Mouse (Mus musculus): ENCODE data around the gene Polr2e. TPM values are rescaled to one million over a fixed set of nuclear protein-coding genes. Genes with fewer than 3 reads are reported as not detected.
"Not testable (repeated sequence)": the region's sequence is repeated elsewhere in the genome, so short reads cannot be mapped to it uniquely, and the experiment has no call there.

Gene Polr2e
- polyA plus RNA-seq, 1 experiment from 2014 or later = 146 TPM

GRCm38 (mm10) chr10:80063104-80063503, 23.5 kb upstream of the Polr2e start:
- POLR2A ChIA-PET = interaction anchor here (1.5 kb wide), 1 partner anchor 8 kb away, joined by 5 read pairs; no protein-coding TSS in a partner anchor
- ATAC-seq (no peak), DNase-seq (ENCODE audit: low read depth, low spot score) (no peak)

DNA sequence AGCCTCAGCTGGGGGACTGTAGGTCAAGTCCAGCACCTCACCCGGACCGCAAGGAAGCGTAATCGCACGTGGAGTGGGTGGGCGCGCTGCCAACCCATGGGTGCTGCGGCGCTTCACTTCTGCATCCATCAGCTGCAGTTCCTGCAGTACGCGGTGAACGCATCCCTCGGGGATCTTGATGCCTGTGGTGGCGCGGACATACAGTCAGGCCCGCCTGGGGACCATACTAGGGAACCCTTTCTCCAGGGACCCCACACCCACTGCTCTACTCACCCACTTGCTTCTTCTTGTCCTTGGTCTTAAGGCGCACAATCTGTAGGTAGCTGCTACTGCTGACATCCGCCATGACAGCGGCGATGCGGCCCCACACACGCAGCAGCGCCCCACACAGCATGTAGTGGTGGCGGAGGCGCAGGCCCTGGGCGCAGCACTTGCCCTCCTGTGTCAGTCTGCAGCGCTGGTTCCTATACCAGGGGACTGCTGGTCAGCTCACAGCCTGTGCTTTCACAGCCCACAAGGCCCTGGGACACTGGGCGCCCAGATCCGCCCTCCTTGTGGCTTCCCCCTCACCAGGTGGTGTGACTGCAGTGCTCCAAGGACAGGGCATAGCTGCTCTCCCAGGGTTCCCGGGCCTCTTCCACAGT, 18.2 kb upstream of the Polr2e start:
- in situ Hi-C loops (cut with MboI; ENCODE audit: low pct_unique_long_range_greater_than_20kb) = loop anchor here (10.0 kb wide), 1 partner anchor 57 kb away; the partner anchor contains the start of gene Stk11
- CTCF ChIA-PET = interaction anchor here (1.3 kb wide), 1 partner anchor 9 kb away, joined by 6 read pairs; no protein-coding TSS in a partner anchor
- POLR2A ChIA-PET = interaction anchor here (0.5 to 4.6 kb wide), 8 partner anchors 9 to 71 kb away, joined by 3 to 50 read pairs (median 4); no protein-coding TSS in a partner anchor
- H3K27me3 ChIP-seq = no peaks in the 10 kb centered on the region
- TF ChIP-seq CTCF (IDR thresholded peaks at IDR 0.05) = no peak
- no peak for DNase-seq (ENCODE audit: low read depth, low spot score)
- no peak for ATAC-seq

More at GRCm38 (mm10) chr10:80063104-80063503, 23.5 kb upstream of the Polr2e start:
- no peak for TF ChIP-seq CTCF (IDR thresholded peaks at IDR 0.05)
- no peaks in the 10 kb centered on the region for H3K27me3 ChIP-seq
- CTCF ChIA-PET = no interaction called here
- in situ Hi-C loops (cut with MboI; ENCODE audit: low pct_unique_long_range_greater_than_20kb) = no loop called here

- no peak for DNase-seq (ENCODE audit: low read depth, low spot score)
- H3K27me3 ChIP-seq = no peaks in the 10 kb centered on the region
- CTCF ChIA-PET = interaction anchor here (1.3 to 1.9 kb wide), 2 partner anchors 10 to 71 kb away, joined by 5 to 6 read pairs; no protein-coding TSS in a partner anchor
- in situ Hi-C loops (cut with MboI; ENCODE audit: low pct_unique_long_range_greater_than_20kb) = loop anchor here (10.0 kb wide), 1 partner anchor 58 kb away; the partner anchor contains the start of gene Stk11
- ATAC-seq = no peak
- TF ChIP-seq CTCF (IDR thresholded peaks at IDR 0.05) = no peak
- POLR2A ChIA-PET = interaction anchor here (0.5 to 4.6 kb wide), 12 partner anchors 10 to 70 kb away, joined by 3 to 50 read pairs (median 4); partner anchors contain the start of gene Polr2e
Measured at GRCm38 (mm10) chr10:80056976-80057682, 17.5 kb upstream of the Polr2e start.

DNA sequence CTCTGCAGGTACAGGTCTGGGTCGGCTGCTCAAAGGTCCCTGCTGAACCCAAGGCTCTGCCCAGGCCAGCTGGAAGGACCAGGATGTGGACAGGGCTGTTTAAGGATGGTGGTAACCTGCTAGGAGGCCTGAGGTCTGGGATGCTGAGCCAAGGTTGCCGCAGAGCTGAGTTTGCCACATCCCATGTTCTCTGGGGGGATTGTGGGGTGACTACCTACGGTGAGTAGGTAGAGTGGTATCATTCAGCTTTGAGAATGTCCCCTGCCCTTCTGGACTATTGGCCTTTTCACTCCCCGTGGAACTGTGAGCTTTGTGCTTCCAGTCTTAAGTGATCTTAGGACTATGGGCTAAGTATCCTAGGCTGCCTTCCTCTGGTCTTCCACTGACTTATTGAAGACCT, 16.9 kb upstream of the Polr2e start:
- DNase-seq (ENCODE audit: low read depth, low spot score) (no peak), ATAC-seq (no peak)
- CTCF ChIA-PET = interaction anchor here (1.9 kb wide), 1 partner anchor 70 kb away, joined by 5 read pairs; no protein-coding TSS in a partner anchor
- POLR2A ChIA-PET = interaction anchor here (0.6 to 4.6 kb wide), 15 partner anchors 8 to 211 kb away, joined by 3 to 50 read pairs (median 3); partner anchors contain the start of genes Cnn2 and Polr2e
- no peak for TF ChIP-seq CTCF (IDR thresholded peaks at IDR 0.05)
- in situ Hi-C loops (cut with MboI; ENCODE audit: low pct_unique_long_range_greater_than_20kb) = loop anchor here (10.0 kb wide), 1 partner anchor 58 kb away; the partner anchor contains the start of gene Stk11
- no peaks in the 10 kb centered on the region for H3K27me3 ChIP-seq

DNA sequence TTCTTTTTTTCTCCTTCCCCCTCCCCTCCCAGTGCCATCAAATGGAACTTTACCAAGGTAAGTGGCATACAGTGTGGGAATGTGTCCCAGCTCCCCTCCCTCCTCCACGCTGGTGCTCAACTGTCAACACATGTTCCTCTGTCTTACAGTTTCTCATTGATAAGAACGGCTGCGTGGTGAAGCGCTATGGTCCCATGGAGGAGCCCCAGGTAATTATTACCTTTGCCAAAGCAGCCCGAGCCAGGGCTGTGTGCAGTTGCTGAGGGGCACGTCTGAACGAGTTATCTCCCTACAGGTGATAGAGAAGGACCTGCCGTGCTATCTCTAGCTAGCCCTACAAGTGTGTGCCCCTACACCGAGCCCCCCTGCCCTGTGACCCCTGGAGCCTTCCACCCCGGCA, 16.3 kb upstream of the Polr2e start:
- no peak for TF ChIP-seq CTCF (IDR thresholded peaks at IDR 0.05)
- CTCF ChIA-PET = interaction anchor here (1.0 to 1.9 kb wide), 2 partner anchors 56 to 69 kb away, joined by 3 to 5 read pairs; no protein-coding TSS in a partner anchor
- no peaks in the 10 kb centered on the region for H3K27me3 ChIP-seq
- POLR2A ChIA-PET = interaction anchor here (0.6 to 4.6 kb wide), 12 partner anchors 9 to 210 kb away, joined by 3 to 50 read pairs (median 4); partner anchors contain the start of genes Cnn2 and Polr2e
- ATAC-seq (no peak), DNase-seq (ENCODE audit: low read depth, low spot score) (no peak)
- in situ Hi-C loops (cut with MboI; ENCODE audit: low pct_unique_long_range_greater_than_20kb) = loop anchor here (10.0 kb wide), 1 partner anchor 59 kb away; the partner anchor contains the start of gene Stk11

DNA sequence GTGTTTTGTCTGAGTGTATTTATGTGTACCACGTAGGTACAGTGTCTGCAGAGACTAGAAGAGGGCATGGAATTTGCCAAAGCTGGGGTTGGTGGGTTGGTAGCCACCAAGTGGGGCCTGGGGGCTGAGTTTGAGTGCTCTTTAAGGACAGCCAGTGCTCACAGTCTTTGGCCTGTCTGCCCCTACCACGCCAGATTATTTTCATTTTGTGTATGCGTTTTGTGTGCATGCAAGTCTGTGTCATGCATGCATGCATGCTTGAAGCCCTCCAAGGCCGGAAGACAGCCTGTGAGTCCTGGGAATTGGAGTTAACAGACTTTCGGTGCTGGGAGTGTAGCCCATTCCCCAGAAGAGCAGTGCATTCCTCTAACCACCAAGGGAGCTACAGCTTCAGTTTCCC, 15.8 kb upstream of the Polr2e start:
- CTCF ChIA-PET = interaction anchor here (1.0 to 1.9 kb wide), 2 partner anchors 57 to 69 kb away, joined by 3 to 5 read pairs; no protein-coding TSS in a partner anchor
- in situ Hi-C loops (cut with MboI; ENCODE audit: low pct_unique_long_range_greater_than_20kb) = loop anchor here (10.0 kb wide), 1 partner anchor 59 kb away; the partner anchor contains the start of gene Stk11
- ATAC-seq = no peak
- POLR2A ChIA-PET = interaction anchor here (0.6 to 4.6 kb wide), 6 partner anchors 12 to 199 kb away, joined by 3 to 50 read pairs (median 4); partner anchors contain the start of gene Cnn2
- no peak for DNase-seq (ENCODE audit: low read depth, low spot score)
- TF ChIP-seq CTCF (IDR thresholded peaks at IDR 0.05) = no peak
- no peaks in the 10 kb centered on the region for H3K27me3 ChIP-seq

GRCm38 (mm10) chr10:80054911-80055310, 15.3 kb upstream of the Polr2e start:
- not testable (repeated sequence) for ATAC-seq; H3K27me3 ChIP-seq; DNase-seq (ENCODE audit: low read depth, low spot score)
- in situ Hi-C loops (cut with MboI; ENCODE audit: low pct_unique_long_range_greater_than_20kb) = loop anchor here (10.0 kb wide), 1 partner anchor 60 kb away; the partner anchor contains the start of gene Stk11
- POLR2A ChIA-PET = interaction anchor here (1.4 to 1.8 kb wide), 3 partner anchors 11 to 17 kb away, joined by 3 to 5 read pairs (median 4); no protein-coding TSS in a partner anchor
- CTCF ChIA-PET = interaction anchor here (1.0 to 1.9 kb wide), 2 partner anchors 57 to 68 kb away, joined by 3 to 5 read pairs; no protein-coding TSS in a partner anchor

GRCm38 (mm10) chr10:80053831-80054815, 14.5 kb upstream of the Polr2e start:
- POLR2A ChIA-PET = interaction anchor here (0.7 to 3.7 kb wide), 16 partner anchors 10 to 97 kb away, joined by 3 to 14 read pairs (median 4); partner anchors contain the start of genes Cnn2 and Tmem259

More at GRCm38 (mm10) chr10:80053831-80054815, 14.5 kb upstream of the Polr2e start:
- CTCF ChIA-PET = no interaction called here
- DNase-seq (ENCODE audit: low read depth, low spot score) = no peak
- TF ChIP-seq CTCF (IDR thresholded peaks at IDR 0.05) = no peak
- ATAC-seq = no peak
- in situ Hi-C loops (cut with MboI; ENCODE audit: low pct_unique_long_range_greater_than_20kb) = loop anchor here (10.0 kb wide), 1 partner anchor 61 kb away; the partner anchor contains the start of gene Stk11
- no peaks in the 10 kb centered on the region for H3K27me3 ChIP-seq

All from Patski (cell line).